Mouse (Mus musculus) kidney, adult 11 months (tissue): ENCODE results near the gene Rhob.

Experiments used
- DNase-seq: peaks from one replicate; pipeline ENCODE4 v3.0.0; 2022

The Rhob gene

GRCm38 (mm10) chr12:8502546-8502945, 2.7 kb upstream of the Rhob start:
- DNase-seq, result peak; percentile 40

GRCm38 (mm10) chr12:8501571-8502305, 1.9 kb upstream of the Rhob start:
- DNase-seq, result no peak

GRCm38 (mm10) chr12:8500597-8501570, 1.1 kb upstream of the Rhob start:
- peak; percentile 23 for DNase-seq

- DNase-seq, result peak; percentile 52
Observed at GRCm38 (mm10) chr12:8499001-8499870, 573 bp downstream of the Rhob start.

- peak; percentile 23 for DNase-seq
Observed at GRCm38 (mm10) chr12:8498591-8499000, 1.2 kb downstream of the Rhob start.

GRCm38 (mm10) chr12:8498148-8498571, 1.6 kb downstream of the Rhob start:
- DNase-seq, result peak; percentile 30

GRCm38 (mm10) chr12:8497314-8497706, 2.5 kb downstream of the Rhob start:
- DNase-seq, result no peak

GRCm38 (mm10) chr12:8496679-8497313, 3.0 kb downstream of the Rhob start:
- no peak for DNase-seq

GRCm38 (mm10) chr12:8495881-8496678, 3.7 kb downstream of the Rhob start:
- peak; percentile 67 for DNase-seq

GRCm38 (mm10) chr12:8494675-8495074, 5.1 kb downstream of the Rhob start:
- no peak for DNase-seq

GRCm38 (mm10) chr12:8493386-8493785, 6.4 kb downstream of the Rhob start:
- DNase-seq, result no peak

- no peak for DNase-seq
Observed at GRCm38 (mm10) chr12:8489098-8489497, 10.7 kb downstream of the Rhob start.

GRCm38 (mm10) chr12:8488652-8488980, 11.2 kb downstream of the Rhob start:
- no peak for DNase-seq

- DNase-seq, result peak; percentile 52
Observed at GRCm38 (mm10) chr12:8487959-8488651, 11.7 kb downstream of the Rhob start.

- DNase-seq, result no peak
Observed at GRCm38 (mm10) chr12:8487281-8487680, 12.5 kb downstream of the Rhob start.

- no peak for DNase-seq
Observed at GRCm38 (mm10) chr12:8485247-8485646, 14.6 kb downstream of the Rhob start.

- DNase-seq, result no peak
Observed at GRCm38 (mm10) chr12:8482169-8482568, 17.6 kb downstream of the Rhob start.

- no peak for DNase-seq
Observed at GRCm38 (mm10) chr12:8474836-8475387, 24.9 kb downstream of the Rhob start.

GRCm38 (mm10) chr12:8472591-8473358, 27.0 kb downstream of the Rhob start:
- no peak for DNase-seq

- no peak for DNase-seq
Observed at GRCm38 (mm10) chr12:8472051-8472450, 27.8 kb downstream of the Rhob start.
